Mouse (Mus musculus): ENCODE measurements around the gene Esr1. TPM values are rescaled to one million over a fixed set of nuclear protein-coding genes. Genes with fewer than 3 reads are reported as not detected.
"Not testable (repeated sequence)": the region's sequence is repeated elsewhere in the genome, so short reads cannot be mapped to it uniquely, and the experiment has no call there.

Esr1 gene
- total RNA-seq, 2 experiments from 2014 or later, result 30.8 to 37.8 TPM

- DNase-seq, result no peak
Observed at GRCm38 (mm10) chr10:4694336-4694865, 83.0 kb downstream of the Esr1 start.

DNA sequence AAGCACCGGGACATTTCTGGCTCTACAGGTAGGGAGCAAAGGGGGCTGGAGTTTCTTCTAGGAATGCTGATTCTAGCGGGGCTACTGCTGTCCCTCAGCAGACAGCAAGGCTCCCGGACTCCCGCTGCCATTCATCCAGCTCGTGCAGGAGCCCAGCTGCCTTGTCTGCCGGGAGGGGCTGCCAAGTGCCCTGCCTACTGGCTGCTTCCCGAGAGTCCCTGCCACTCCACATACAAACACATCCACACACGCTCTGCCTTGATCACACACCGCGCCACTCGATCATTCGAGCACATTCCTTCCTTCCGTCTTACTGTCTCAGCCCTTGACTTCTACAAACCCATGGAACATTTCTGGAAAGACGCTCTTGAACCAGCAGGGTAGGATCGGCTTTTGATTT, 98.5 kb downstream of the Esr1 start:
- DNase-seq, result peak; percentile 75

DNA sequence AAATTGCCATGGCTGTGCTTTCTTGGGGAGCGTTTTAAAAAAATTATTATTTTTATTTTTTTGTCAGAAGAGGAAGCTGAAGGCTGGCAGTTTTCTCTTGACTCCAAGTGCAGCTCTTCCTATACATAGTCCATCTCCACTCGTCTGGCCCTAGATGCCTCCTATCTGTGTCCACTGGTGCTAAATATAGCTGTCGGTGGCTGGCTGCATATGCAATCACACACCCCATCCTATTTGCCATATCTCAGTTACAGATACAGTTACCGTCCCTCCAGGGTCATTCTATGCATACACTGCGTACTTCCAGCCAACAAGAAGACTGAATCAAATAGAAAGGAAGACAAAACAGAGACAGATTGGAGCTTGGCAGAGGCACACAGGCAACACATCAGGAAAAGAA, 100.0 kb downstream of the Esr1 start:
- DNase-seq, result no peak

- peak; percentile 16 for DNase-seq
Observed at GRCm38 (mm10) chr10:4712061-4712908, 100.9 kb downstream of the Esr1 start.

GRCm38 (mm10) chr10:4713398-4713797, 102.0 kb downstream of the Esr1 start:
- DNase-seq, result peak; percentile 19

DNA sequence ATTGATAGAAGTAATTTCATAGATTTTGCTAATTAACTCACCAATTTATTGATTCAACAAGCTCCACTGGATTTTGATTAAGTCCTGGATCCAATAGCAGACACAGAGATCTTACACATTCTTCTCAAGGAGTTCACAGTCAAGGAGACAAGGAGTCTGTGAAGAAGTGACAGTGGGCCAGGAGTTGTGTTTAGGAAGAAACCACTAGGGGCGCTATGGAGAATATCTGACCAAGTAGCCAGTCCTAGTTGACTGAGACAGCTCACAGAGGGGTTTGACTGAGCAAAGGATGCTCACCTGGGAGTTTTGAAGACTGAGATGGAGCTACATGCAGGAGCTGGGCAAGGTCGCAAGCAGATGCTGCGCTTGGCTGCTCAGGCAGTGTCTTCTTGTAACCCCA, 113.5 kb downstream of the Esr1 start:
- DNase-seq, result no peak

- no peak for DNase-seq
Observed at GRCm38 (mm10) chr10:4726141-4726540, 114.7 kb downstream of the Esr1 start.

DNA sequence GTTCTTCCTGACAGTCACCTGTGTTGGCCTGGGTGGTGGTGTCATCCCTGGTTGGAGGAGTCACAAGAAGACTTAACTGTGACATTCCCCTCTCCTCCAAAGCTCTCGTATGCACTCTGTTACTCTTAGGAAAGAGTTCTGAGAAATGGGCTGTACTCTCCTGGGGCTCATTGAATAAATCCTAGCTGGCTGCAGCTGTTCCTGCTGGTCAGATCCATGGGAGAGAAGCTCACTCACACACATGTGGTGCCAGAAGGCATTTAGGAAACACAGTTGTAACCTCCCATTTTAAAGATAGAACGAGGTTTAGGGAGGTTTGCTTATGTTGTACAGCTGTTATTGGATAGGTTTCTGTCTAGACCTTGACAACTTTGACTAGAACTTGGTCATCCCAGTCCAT, 120.9 kb downstream of the Esr1 start:
- no peak for DNase-seq

DNA sequence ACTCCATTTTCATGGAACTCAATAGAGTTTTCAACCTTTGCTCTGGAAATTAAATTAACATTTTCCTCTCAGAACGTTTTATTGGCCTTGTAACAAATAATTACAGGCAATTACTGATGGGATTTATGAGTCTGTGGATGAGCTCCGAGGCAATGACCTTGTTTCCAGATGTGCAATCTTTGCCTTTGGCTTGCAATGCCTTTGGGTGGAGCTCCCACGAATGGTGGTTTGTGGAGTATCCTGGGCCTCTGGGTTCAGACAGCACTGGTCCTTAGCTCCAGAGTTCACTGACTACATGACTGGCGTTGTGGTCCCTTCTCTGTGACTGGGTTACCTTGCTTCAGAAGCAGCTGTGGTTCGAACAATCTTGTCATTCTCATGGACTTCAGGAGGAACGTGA, 122.6 kb downstream of the Esr1 start:
- peak; percentile 30 for DNase-seq

GRCm38 (mm10) chr10:4734942-4735341, 123.5 kb downstream of the Esr1 start:
- no peak for DNase-seq

- DNase-seq, result no peak
Observed at GRCm38 (mm10) chr10:4738311-4738710, 126.9 kb downstream of the Esr1 start.

GRCm38 (mm10) chr10:4751091-4751490, 139.7 kb downstream of the Esr1 start:
- DNase-seq, result not testable (repeated sequence)

GRCm38 (mm10) chr10:4752977-4753376, 141.6 kb downstream of the Esr1 start:
- DNase-seq, result no peak

DNA sequence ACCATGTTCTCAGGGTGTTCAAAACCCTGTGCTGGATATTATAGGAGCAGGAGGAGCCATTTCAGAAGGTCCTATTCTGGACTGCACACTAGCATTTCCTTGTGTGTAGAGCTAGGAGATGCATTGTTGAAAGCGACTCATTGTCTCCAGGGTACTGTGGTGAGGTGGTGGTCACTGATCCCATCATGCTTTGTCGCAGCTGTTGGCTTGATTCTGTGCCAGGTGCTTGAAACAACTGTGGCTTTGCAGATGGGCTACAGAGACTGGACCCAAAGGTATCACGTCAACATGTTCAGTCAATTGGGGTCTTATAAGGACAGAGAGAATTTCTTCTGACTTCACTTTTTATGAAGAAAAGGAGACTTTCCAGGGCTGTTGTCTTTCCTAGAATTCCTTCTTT, 164.1 kb downstream of the Esr1 start:
- DNase-seq, result peak; percentile 70

DNA sequence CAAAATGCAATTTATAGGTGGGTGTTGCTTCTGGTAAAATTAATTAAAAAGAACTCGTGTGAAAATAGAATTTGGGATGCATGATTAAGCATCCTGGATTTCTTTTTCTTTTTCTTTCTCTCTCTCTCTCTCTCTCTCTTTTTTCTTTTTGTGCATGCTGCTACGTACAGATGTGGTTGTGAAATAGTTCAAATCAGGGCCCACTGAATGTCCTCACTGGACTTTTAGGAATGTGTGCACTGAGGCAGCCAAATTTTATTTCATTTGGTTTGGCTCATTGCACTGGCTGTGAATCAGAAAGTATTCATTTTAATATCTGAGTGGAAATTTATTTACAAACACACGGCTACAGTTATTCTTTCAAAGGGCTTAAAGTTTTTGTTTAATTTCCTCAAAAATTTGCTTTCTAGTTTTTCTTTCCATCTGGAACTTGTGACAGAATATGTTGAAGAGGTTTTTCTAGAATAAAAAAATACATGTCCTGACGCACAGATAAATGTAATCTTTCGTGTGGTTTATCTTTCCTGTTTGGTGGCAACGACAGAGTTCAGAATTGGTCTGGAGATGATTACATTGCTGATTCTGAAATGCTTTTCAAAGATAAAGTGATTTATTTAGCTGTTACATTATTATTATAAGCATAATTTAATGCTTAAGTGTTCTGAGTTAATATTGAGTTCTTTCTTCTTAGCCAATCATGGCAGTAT, 164.8 kb downstream of the Esr1 start:
- no peak for DNase-seq

DNA sequence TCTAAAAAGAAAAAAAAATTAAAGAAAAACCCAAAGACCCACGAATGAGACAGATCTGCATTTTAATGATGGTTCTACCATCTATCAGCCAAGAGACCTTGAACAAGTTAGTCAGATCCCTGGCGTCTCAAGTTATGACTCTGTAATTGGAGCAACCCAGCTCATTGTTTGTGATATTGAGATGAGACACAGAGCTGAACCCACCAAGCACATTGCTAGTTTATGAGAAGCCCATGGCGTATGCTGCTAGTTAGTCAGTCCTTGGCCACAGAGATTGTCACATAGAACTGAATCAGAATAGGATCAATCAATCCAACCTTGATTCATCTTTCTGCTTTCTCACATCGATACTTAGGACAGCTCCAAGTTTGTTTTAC, 165.3 kb downstream of the Esr1 start:
- DNase-seq, result no peak

DNA sequence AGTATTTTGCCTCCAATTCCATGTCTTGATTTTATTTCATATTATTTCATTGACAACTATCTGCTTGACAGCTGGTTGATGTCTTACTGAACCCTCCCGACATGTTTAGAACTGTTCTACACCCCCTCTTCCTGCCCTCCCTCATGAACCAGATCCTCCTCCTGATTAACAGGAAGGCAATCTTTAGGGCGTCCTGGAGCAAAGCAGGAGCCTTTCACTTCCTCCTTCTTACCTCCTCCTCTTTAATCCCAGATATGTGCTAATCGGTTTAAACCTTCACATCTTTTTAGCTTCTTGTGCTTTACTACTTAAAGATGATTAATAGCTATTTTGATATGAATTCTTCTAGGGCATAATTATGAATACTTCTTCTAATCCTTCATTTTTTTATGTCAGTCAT, 166.6 kb downstream of the Esr1 start:
- DNase-seq, result no peak

- no peak for DNase-seq
Observed at GRCm38 (mm10) chr10:4780926-4781325, 169.5 kb downstream of the Esr1 start.

- peak; percentile 44 for DNase-seq
Observed at GRCm38 (mm10) chr10:4787003-4787628, 175.7 kb downstream of the Esr1 start.

GRCm38 (mm10) chr10:4798268-4798808, 186.9 kb downstream of the Esr1 start:
- DNase-seq, result no peak

DNA sequence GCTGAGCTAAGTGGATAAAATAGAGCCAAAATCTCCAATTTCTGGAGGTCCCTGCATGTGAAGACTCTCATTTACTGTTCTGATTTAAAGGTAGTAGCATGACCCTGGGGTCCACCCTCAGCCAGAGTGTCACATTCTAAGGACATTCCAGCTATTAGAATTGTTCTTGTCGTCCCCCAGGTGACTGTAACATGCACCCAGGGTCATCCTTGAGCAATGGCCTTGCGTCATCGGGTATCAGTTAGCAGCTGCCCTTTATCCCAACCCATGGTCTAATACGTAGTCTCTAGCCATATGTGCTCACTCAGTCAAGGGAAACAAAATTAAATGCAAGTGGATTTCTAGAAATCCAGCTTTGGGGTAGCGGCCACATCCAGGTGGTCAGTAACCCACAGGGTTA, 213.0 kb downstream of the Esr1 start:
- no peak for DNase-seq

DNA sequence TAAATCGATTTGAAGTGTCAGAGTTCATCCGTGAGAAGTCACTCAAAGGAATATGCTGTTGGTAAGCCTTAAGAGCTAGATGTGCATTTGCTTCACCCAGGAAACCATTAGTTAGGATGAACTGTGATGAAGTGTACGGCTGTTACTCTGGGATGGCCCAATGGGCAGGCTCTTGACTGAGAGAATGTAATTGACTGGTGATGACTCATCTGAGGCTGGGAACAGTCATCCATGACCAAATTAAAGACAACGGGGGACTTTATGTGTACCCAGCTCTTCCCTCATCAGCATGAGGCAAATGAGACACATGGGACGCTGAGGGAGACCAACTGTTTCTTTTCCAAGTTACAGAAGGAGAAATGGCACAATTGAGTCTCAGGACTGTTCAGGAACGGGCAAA, 219.2 kb downstream of the Esr1 start:
- DNase-seq, result no peak

DNA sequence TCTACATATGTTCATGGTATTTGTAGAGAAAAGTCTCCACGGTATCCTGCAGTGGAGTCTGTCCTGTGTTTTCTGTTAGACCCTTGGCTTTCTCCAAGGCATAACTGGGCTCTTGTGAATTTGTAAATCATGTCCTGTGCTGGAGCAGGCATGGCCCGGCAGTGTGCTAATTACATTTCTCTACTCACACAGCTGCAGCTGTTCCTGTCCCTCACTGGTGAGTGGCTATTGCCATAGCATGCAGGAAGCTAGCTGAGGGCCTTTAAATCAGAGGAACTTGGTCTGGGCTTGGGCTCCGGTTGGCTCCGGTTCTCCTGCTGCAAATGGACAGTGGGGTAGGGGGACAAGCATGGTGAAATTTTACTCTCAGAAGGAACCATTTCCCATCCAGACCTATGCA, 226.7 kb downstream of the Esr1 start:
- peak; percentile 37 for DNase-seq

Measured in gastrocnemius, postnatal 25 days (tissue).